Comparison of ENCODE assay signal across 9 mouse cellular contexts in genomic region chr15:77775186-77775963, GRCm38 (mm10). TPM values are rescaled to one million over a fixed set of nuclear protein-coding genes. Genes with fewer than 3 reads are reported as not detected.
DNase-seq lines count a peak whose midpoint lies in the region; ATAC-seq and TF ChIP-seq lines count a peak whose summit lies in the region.
"Had no signal": no experiment of that assay in that cellular context is flagged by ENCODE, and none has a peak within 500 bp of the region (broad histone marks: within the 10 kb centered on the region; RNA-seq: fewer than 3 reads in every experiment).

No protein-coding gene starts in this region.

- no peak for TF ChIP-seq POLR2A in cerebellum, adult 2 months (IDR thresholded peaks at IDR 0.05; ENCODE audit: borderline replicate concordance, insufficient read depth, low read length)
- no peak for TF ChIP-seq POLR2A in liver, adult 2 months (IDR thresholded peaks at IDR 0.05; ENCODE audit: extremely low read depth, insufficient read depth, low read length)
- no peak for TF ChIP-seq POLR2A in thymus, adult 2 months (IDR thresholded peaks at IDR 0.05; ENCODE audit: control insufficient read depth, extremely low read depth, insufficient read depth, low read length, poor library complexity)

- no peak overlapping the region for H3K4me3 ChIP-seq in cerebellum, adult 2 months (replicated peaks; ENCODE audit: insufficient read depth, low read depth, low read length)
- no peak overlapping the region for H3K4me3 ChIP-seq in intestine, embryonic 15.5 days (replicated peaks)
- no peak overlapping the region for H3K4me3 ChIP-seq in liver, adult 2 months (ENCODE audit: insufficient read depth, low read depth, low read length)
- no peak overlapping the region for H3K4me3 ChIP-seq in neural tube, embryonic 13.5 days
- H3K4me3 ChIP-seq in thymus, adult 2 months (ENCODE audit: control insufficient read depth, insufficient read depth, low read length), result no peak overlapping the region
- H3K4me3 ChIP-seq: erythroblast, embryonic 14.5 days had no signal

- H3K27me3 ChIP-seq in cerebellum, adult 2 months (ENCODE audit: control insufficient read depth, insufficient read depth, low read length), result no peaks in the 10 kb centered on the region
- no peaks in the 10 kb centered on the region for H3K27me3 ChIP-seq in intestine, embryonic 15.5 days (replicated peaks)
- no peaks in the 10 kb centered on the region for H3K27me3 ChIP-seq in liver, adult 2 months (ENCODE audit: control insufficient read depth, insufficient read depth, low read length)
- no peaks in the 10 kb centered on the region for H3K27me3 ChIP-seq in neural tube, embryonic 13.5 days
- H3K27me3 ChIP-seq in thymus, adult 2 months (ENCODE audit: control insufficient read depth, insufficient read depth, low read length), result no peaks in the 10 kb centered on the region

- TF ChIP-seq CTCF in cerebellum, adult 2 months (IDR thresholded peaks at IDR 0.05; ENCODE audit: borderline replicate concordance, insufficient read depth, low read depth, low read length), result peak; percentile 98
- TF ChIP-seq CTCF in liver, adult 2 months (IDR thresholded peaks at IDR 0.05; ENCODE audit: low read depth, low read length), result peak; percentile 98
- peak; percentile 99 for TF ChIP-seq CTCF in thymus, adult 2 months (IDR thresholded peaks at IDR 0.05; ENCODE audit: borderline replicate concordance, control insufficient read depth, extremely low read depth, insufficient read depth, low read length, poor library complexity)

- 62% methylated on average over 20 of the region's 20 CpGs for WGBS in cerebellum, adult 2 months
- 67% methylated on average over 20 of the region's 20 CpGs for WGBS in intestine, embryonic 15.5 days
- WGBS in liver, adult 2 months, result 72% methylated on average over 20 of the region's 20 CpGs
- 69% methylated on average over 20 of the region's 20 CpGs for WGBS in neural tube, embryonic 13.5 days
- 76% methylated on average over 20 of the region's 20 CpGs for WGBS in thymus, adult 2 months

- no peaks in the 10 kb centered on the region for H3K79me2 ChIP-seq in liver, adult 2 months (ENCODE audit: control insufficient read depth, insufficient read depth, low read length)

- peaks cover 86% of the 10 kb centered on the region for H3K36me3 ChIP-seq in intestine, embryonic 15.5 days
- peaks cover 54% of the 10 kb centered on the region for H3K36me3 ChIP-seq in liver, adult 2 months (ENCODE audit: control insufficient read depth, insufficient read depth, low read length)
- peaks cover 97% of the 10 kb centered on the region for H3K36me3 ChIP-seq in neural tube, embryonic 13.5 days
- H3K36me3 ChIP-seq in thymus, adult 2 months (ENCODE audit: control insufficient read depth, insufficient read depth, low read length), result peaks cover 96% of the 10 kb centered on the region

- peaks cover 4% of the 10 kb centered on the region; the same call in 1 of the 2 replicates for H3K4me1 ChIP-seq in cerebellum, adult 2 months (ENCODE audit: control insufficient read depth, insufficient read depth, low read length)
- no peaks in the 10 kb centered on the region for H3K4me1 ChIP-seq in intestine, embryonic 15.5 days (replicated peaks)
- H3K4me1 ChIP-seq in liver, adult 2 months (ENCODE audit: control insufficient read depth, insufficient read depth, low read length), result no peaks in the 10 kb centered on the region; the same call in 1 of the 2 replicates
- H3K4me1 ChIP-seq in neural tube, embryonic 13.5 days (replicated peaks), result no peaks in the 10 kb centered on the region
- H3K4me1 ChIP-seq in thymus, adult 2 months (replicated peaks; ENCODE audit: control insufficient read depth, insufficient read depth, low read length), result no peaks in the 10 kb centered on the region

- H3K27ac ChIP-seq in cerebellum, adult 2 months (ENCODE audit: insufficient read depth, low read length), result no peak overlapping the region
- H3K27ac ChIP-seq in intestine, embryonic 15.5 days, result no peak overlapping the region
- H3K27ac ChIP-seq in liver, adult 2 months (replicated peaks; ENCODE audit: insufficient read depth, low read depth, low read length), result no peak overlapping the region
- no peak overlapping the region for H3K27ac ChIP-seq in neural tube, embryonic 13.5 days (replicated peaks)
- no peak overlapping the region for H3K27ac ChIP-seq in thymus, adult 2 months (ENCODE audit: control insufficient read depth, insufficient read depth, low read length)

- H3K9me3 ChIP-seq in intestine, embryonic 15.5 days, result no peaks in the 10 kb centered on the region
- H3K9me3 ChIP-seq in neural tube, embryonic 13.5 days, result no peaks in the 10 kb centered on the region

- peak; percentile 38 for DNase-seq in ovary, postnatal 10 days (ENCODE audit: low spot score)
- no peak for DNase-seq in ovary, adult 18-20 months (ENCODE audit: low spot score)
- peak; percentile 76 to 88 for DNase-seq in cerebellum, adult 2 months
- peak; percentile 65 to 70 for DNase-seq in frontal cortex, postnatal 25 days (ENCODE audit: low spot score in 2 of 2)
- peak; percentile 48 for DNase-seq in liver, adult 2 months (ENCODE audit: extremely low read depth, low read depth, low spot score)
- DNase-seq in thymus, adult 2 months, result peak; percentile 82

- no peak overlapping the region for H3K4me2 ChIP-seq in intestine, embryonic 15.5 days (replicated peaks)
- no peak overlapping the region for H3K4me2 ChIP-seq in neural tube, embryonic 13.5 days

- ATAC-seq in intestine, embryonic 15.5 days, result peak; percentile 55; the same call in 1 of the 2 replicates
- ATAC-seq in neural tube, embryonic 13.5 days (ENCODE audit: low read depth), result peak; percentile 53; the same call in 1 of the 2 replicates

- no peak overlapping the region for H3K9ac ChIP-seq in intestine, embryonic 15.5 days
- H3K9ac ChIP-seq in liver, adult 2 months (ENCODE audit: low read depth, low read length), result no peak overlapping the region
- no peak overlapping the region for H3K9ac ChIP-seq in neural tube, embryonic 13.5 days

RNA-seq across cellular contexts. Expression of gene Apol8, which starts 18.6 kb away (rescaled TPM):
- 6.9 and 8.2 TPM in 2 replicates for polyA plus RNA-seq in cerebellum, adult 2 months (2012; rRNA removed)
- 0.18 and 0.35 TPM in 2 replicates for polyA plus RNA-seq in intestine, embryonic 15.5 days (2015; fragmentation: Nextera tagmentation; extraction: Ambion mirVana)
- total RNA-seq in liver, adult 2 months (2014; rRNA removed), result 0.09 TPM in 1 of 2 replicates, not detected in the other
- polyA plus RNA-seq in liver, adult 2 months (2012; rRNA removed), result not detected in 2 replicates
- not detected in 2 replicates for polyA plus RNA-seq in neural tube, embryonic 13.5 days (2015; fragmentation: Nextera tagmentation; extraction: Ambion mirVana)
- 0.08 and 0.11 TPM in 2 replicates for polyA plus RNA-seq in thymus, adult 2 months (2012; rRNA removed)

RNA-seq across cellular contexts. Expression of gene Apol9b, which starts 46.5 kb away (rescaled TPM):
- polyA plus RNA-seq in cerebellum, adult 2 months (2012; rRNA removed), result 0.35 and 0.41 TPM in 2 replicates
- polyA plus RNA-seq in intestine, embryonic 15.5 days (2015; fragmentation: Nextera tagmentation; extraction: Ambion mirVana), result 0.35 TPM in 1 of 2 replicates, not detected in the other
- 133 and 148 TPM in 2 replicates for total RNA-seq in liver, adult 2 months (2014; rRNA removed)
- 125 and 174 TPM in 2 replicates for polyA plus RNA-seq in liver, adult 2 months (2012; rRNA removed)
- 0.31 TPM in 1 of 2 replicates, not detected in the other for polyA plus RNA-seq in neural tube, embryonic 13.5 days (2015; fragmentation: Nextera tagmentation; extraction: Ambion mirVana)
- 5.6 and 8.1 TPM in 2 replicates for polyA plus RNA-seq in thymus, adult 2 months (2012; rRNA removed)
- polyA plus RNA-seq: erythroblast, embryonic 14.5 days had no signal

Comparison
In these comparisons a context has a peak if more than half of its experiments do, and no peak if none do; other contexts are left out.
1. RNA of gene Apol9b, which starts 46.5 kb away (polyA plus RNA-seq): 125 to 174 TPM in liver, adult 2 months; 5.6 to 8.1 TPM in thymus, adult 2 months, 0.35 to 0.41 TPM in cerebellum, adult 2 months, 0.35 TPM in intestine, embryonic 15.5 days and 0.31 TPM in neural tube, embryonic 13.5 days; every median in the first group is over 10 times any median in the second.
2. Peak in every context shown above with its lines, with median percentiles within 50 percentile points of each other: CTCF ChIP-seq.